Mouse (Mus musculus) neutrophil, adult 5-6 weeks (primary cell): ENCODE data around the gene Smarcd1. TPM values are rescaled to one million over a fixed set of nuclear protein-coding genes. Genes with fewer than 3 reads are reported as not detected.
"Not testable (repeated sequence)": the region's sequence is repeated elsewhere in the genome, so short reads cannot be mapped to it uniquely, and the experiment has no call there.

Experiments used
- ATAC-seq: fragments of 151-379, 151-347 bp; 2 replicates; pipeline ENCODE4 v1.8.0; 2017; ENCODE audit warnings: mild to moderate bottlenecking, moderate TSS enrichment; ENCODE audit not compliant: insufficient number of reproducible peaks, poor library complexity, low FRiP score, severe bottlenecking; ENCODE audit errors: extremely low read depth
- total RNA-seq: library from RNA; stranded (forward); fragments of 200-1000 nt; gene quantifications from 2 replicates; pipeline ENCODE4 v1.2.3, GENCODE M21; 2017

Gene Smarcd1
- total RNA-seq, 1 experiment from 2014 or later, result 29.6 TPM

DNA sequence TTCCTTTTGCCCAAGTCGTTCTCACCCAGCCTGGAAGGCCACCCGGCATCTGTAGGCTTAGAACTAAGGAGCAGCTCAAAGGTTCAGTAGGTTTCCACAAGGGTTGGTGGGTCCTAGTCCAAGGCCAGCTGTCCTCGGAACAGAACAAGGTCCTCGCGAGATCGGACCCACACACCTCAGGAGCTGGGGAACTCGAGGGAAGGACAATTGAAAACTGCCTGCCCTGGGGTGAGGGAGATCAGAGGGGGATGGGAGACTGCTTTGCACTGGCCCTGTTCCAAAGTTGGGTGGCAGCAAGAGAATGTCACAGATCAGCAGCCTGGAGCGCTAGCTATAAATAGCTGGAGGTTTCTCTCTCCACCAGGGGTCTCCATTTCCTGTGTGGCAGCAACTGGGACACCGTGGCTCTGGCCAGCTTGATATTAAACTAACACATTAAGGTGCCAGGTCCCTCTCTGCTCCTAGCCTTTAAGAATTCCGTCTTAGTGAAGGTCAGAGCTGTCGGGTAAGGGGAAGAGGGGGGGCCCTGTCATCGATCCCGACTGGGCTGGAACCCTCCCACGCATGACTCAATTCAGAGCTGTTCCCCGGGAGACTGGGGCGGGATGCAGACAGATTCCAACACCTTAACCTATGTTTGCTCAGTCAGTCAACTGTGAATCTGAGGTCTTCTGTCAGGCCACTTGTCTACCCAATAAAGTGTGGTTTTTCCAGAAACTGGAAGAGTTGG lies 22.5 kb downstream of the Smarcd1 start:
- ATAC-seq, result no peak

GRCm38 (mm10) chr15:99725341-99726155 lies 23.6 kb downstream of the Smarcd1 start, which contains the start of gene Cox14:
Gene Cox14, plus strand, starts transcription at chr15:99725618.
- peak; percentile 82 for ATAC-seq

DNA sequence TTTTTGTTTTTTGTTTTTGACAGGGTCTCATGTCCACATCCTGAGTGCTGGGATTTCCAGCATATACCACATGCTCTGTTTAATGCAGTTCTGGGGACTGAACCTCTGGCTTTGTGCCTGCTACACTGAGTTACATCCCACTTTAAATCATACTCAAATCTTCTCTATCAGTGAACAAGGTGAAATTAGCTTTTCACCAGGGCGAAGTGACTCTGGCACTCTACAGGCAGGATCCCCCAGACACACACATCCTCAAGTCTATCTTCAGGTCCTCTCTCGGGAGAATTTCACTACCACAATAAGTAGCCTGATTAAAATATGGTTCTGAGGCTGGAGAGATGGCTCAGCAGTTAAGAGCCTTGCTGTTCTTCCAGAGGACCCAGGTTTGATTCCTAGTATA lies 24.6 kb downstream of the Smarcd1 start:
- no peak for ATAC-seq

GRCm38 (mm10) chr15:99727039-99727438 lies 25.1 kb downstream of the Smarcd1 start:
- not testable (repeated sequence) for ATAC-seq

DNA sequence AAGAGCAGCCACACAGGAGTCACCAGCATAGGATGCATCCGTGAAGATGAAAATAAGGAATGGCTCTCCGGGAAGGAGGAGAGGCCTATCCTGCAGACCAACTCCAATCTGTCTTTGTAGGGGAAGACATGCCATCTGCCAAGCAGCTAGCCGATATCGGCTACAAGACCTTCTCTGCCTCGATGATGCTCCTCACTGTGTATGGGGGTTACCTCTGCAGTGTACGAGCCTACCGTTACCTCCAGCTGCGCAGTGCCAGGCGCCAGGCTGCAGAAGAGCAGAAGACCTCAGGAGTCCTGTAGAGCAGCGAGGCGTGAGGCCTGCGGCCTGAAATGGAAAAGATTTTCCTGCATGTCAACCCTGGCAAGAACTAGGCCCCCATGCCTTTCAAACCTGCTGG lies 25.6 kb downstream of the Smarcd1 start:
- ATAC-seq, result no peak

- ATAC-seq, result no peak
Measured at GRCm38 (mm10) chr15:99728211-99728610, 26.3 kb downstream of the Smarcd1 start.

GRCm38 (mm10) chr15:99729056-99729783 lies 27.3 kb downstream of the Smarcd1 start:
- ATAC-seq, result no peak

DNA sequence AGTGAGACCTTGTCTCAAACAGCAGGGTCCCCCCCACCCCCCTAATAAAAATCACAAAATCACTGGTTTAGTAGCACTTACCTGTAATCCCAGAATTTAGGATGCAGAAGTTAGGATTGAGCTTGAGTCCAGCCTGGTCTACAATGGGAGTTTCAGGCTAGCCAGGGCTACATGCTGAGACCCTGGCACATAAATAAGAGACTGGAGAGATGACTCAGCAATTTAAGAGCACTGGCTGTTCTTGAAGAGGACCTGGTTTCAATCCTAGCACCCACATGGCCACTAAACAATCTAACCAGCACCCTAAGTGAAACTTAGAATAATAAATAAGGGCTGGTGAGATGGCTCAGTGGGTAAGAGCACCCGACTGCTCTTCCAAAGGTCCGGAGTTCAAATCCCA lies 29.2 kb downstream of the Smarcd1 start:
- ATAC-seq, result no peak

GRCm38 (mm10) chr15:99731678-99732077 lies 29.7 kb downstream of the Smarcd1 start:
- no peak for ATAC-seq

DNA sequence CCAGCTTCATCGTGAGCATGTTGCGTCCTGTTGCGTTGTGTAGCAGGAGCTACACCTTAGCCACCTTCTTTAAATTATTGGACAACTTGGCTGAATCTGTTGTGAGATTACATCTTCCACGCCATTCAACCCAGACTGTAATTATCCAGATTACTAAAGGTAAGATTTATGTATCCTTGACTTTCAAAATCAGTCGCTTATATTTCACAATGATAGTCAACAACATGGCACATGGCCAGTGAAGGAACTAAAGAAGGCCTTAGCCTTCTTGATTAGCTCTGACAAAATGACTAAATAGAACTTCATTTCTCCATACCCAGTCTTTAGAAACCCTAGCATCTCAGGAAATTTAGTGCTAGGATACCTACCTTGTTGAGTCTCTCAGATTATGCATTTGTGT lies 31.3 kb downstream of the Smarcd1 start:
- no peak for ATAC-seq

DNA sequence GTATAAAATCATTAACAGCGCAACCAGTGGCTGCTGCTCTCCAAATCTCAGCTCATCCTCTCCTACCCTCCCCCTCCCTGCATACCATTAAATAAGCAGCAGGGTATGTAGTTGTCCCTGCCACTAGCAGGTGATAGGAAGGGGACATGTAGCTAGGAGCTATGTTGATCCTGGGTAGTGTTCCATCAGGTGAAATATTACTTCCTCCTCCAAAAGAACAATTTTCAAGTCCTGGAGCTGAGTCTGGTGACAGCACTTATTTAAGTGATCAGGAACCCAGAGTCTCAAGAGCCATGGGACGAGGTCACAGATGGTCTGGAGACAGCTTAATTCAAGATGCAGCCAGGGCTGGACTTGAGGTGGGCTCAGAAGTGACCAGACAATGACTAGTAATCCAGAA lies 33.7 kb downstream of the Smarcd1 start:
- no peak for ATAC-seq

DNA sequence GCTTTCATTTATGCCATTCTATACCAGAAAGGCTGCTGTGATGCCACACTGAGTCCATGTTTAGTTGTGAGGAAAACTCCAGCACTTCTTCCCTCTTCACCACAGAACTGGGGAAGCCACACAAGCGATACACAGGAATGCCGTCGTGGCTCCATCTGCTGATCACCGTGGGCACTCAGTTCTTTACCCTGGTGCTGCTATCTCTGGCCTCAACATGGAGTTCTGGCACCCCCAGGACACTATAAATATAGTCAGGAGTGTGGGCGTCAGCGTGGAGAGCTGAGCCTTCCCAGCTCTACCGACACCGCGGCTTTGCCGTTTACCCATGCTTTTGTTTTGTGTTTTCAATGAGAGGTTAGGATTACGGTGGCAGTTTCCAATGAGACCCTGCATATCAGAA lies 34.7 kb downstream of the Smarcd1 start:
- ATAC-seq, result no peak

DNA sequence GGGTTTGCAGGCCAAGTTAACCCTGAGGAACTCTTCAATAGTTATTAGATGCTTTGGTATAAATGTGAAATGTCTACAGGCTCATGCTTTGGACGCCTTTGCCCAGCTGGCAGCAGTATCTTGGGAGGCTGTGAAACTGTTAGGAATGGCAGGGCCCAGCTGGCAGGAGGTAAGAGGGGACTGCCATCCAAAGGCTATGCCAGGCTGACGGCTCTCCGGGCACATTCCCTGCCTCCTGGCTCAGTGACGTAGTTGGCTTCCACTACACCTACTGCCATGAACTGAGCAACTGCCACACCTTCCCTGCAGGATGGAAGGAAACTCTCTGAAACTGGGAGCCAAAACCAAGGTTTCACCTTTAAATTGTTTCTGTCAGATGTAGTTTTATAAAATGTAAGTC lies 38.3 kb downstream of the Smarcd1 start:
- no peak for ATAC-seq

DNA sequence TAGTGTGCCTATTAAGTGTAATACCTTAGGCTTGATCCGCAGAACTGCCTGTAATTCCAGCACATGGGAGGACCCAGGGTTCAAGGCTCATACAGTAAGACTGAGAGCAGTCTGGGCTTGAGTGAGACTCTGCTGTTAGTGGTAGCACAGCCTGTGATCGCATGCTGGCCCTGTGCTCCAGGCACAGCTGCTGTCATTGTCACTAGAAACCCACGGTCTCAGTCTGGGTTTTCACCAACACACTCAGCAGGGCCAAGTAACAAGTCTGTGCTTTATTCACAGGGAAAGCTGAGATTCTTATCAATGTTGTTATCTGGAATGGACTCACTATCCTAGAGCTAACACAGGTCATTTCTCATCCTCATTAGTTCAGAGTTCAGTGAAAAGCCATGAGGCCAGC lies 52.3 kb downstream of the Smarcd1 start:
- no peak for ATAC-seq

Other genes with a start within 250 kb of the Smarcd1 start
- 1.7 and 2.0 TPM in 2 replicates for gene Nckap5l, start 244.4 kb upstream of the Smarcd1 start, total RNA-seq
- 9.1 and 11.3 TPM in 2 replicates for gene Bcdin3d, start 227.4 kb upstream of the Smarcd1 start, total RNA-seq
- not detected in 2 replicates for gene Faim2, start 174.0 kb upstream of the Smarcd1 start, total RNA-seq
- not detected in 2 replicates for gene Aqp2, start 123.1 kb upstream of the Smarcd1 start, total RNA-seq
- not detected in 2 replicates for gene Aqp5, start 111.3 kb upstream of the Smarcd1 start, total RNA-seq
- gene Aqp6, start 100.7 kb upstream of the Smarcd1 start, total RNA-seq, result not detected in 2 replicates
- gene Racgap1, start 50.5 kb upstream of the Smarcd1 start, total RNA-seq, result 6.6 and 8.5 TPM in 2 replicates
- 0.23 TPM in 1 of 2 replicates, not detected in the other for gene Asic1, start 31.8 kb upstream of the Smarcd1 start, total RNA-seq
- gene Gm17349, start 3.4 kb downstream of the Smarcd1 start, total RNA-seq, result not detected in 2 replicates
- gene Gpd1, start 15.4 kb downstream of the Smarcd1 start, total RNA-seq, result 1.1 TPM in 1 of 2 replicates, not detected in the other
- 24.1 and 29.8 TPM in 2 replicates for gene Cox14, start 23.5 kb downstream of the Smarcd1 start, total RNA-seq
- gene Cers5, start 70.8 kb downstream of the Smarcd1 start, total RNA-seq, result 34.4 and 42.8 TPM in 2 replicates
- gene Lima1, start 173.3 kb downstream of the Smarcd1 start, total RNA-seq, result 1.1 and 2.1 TPM in 2 replicates